Mouse (Mus musculus) hindbrain, postnatal 0 days (tissue): ENCODE measurements around the gene Ccdc97. TPM values are rescaled to one million over a fixed set of nuclear protein-coding genes. Genes with fewer than 3 reads are reported as not detected.
A peak's percentile ranks its signal among the peaks of the same experiment; 100 is the strongest.

ENCODE experiments used
- ATAC-seq: fragments of 200-750 bp; cut with Nextera tagmentation; 2 replicates; pipeline ENCODE4 v1.8.0; 2017; ENCODE audit warnings: mild to moderate bottlenecking, moderate TSS enrichment, moderate library complexity
- DNase-seq: peaks from one replicate; pipeline ENCODE4 v3.0.0-alpha.2; 2015; ENCODE audit warnings: low spot score
- H3K27ac ChIP-seq: fragments of 300-500 bp; sonication (generic); 2 replicates; pipeline ENCODE4 v1.5.1; 2014; ENCODE audit warnings: mild to moderate bottlenecking
- H3K27me3 ChIP-seq: fragments of 300-500 bp; sonication (generic); 2 replicates; pipeline ENCODE4 v1.6.1; 2014; ENCODE audit warnings: low read length, mixed read lengths; ENCODE audit not compliant: insufficient read depth
- H3K36me3 ChIP-seq: fragments of 300-500 bp; sonication (generic); 2 replicates; pipeline ENCODE4 v1.6.1; 2014; ENCODE audit warnings: low read length, mixed read lengths; ENCODE audit not compliant: insufficient read depth
- H3K4me1 ChIP-seq: fragments of 300-500 bp; sonication (generic); 2 replicates; pipeline ENCODE4 v1.6.1; 2014; ENCODE audit warnings: antibody characterized with exemption, low read length, mixed read lengths; ENCODE audit not compliant: insufficient read depth
- H3K4me2 ChIP-seq: fragments of 300-500 bp; sonication (generic); 2 replicates; pipeline ENCODE4 v1.6.1; 2014; ENCODE audit warnings: low read depth, mild to moderate bottlenecking, low read length, moderate library complexity, mixed read lengths
- H3K4me3 ChIP-seq: fragments of 300-500 bp; sonication (generic); 2 replicates; pipeline ENCODE4 v1.5.1; 2014; ENCODE audit warnings: low read length
- H3K9ac ChIP-seq: fragments of 300-500 bp; sonication (generic); replicated peaks from 2 replicates; pipeline ENCODE4 v1.6.1; 2014; ENCODE audit warnings: mild to moderate bottlenecking, low read length, moderate library complexity, mixed read lengths
- H3K9me3 ChIP-seq: fragments of 300-500 bp; sonication (generic); 2 replicates; pipeline ENCODE4 v1.6.1; 2016; ENCODE audit warnings: low read length, mixed read lengths
- CTCF ChIP-seq: IDR thresholded peaks from 2 replicates; pipeline ENCODE4 v1.5.1; 2016; ENCODE audit warnings: antibody characterized with exemption, control low read depth, low read depth
- WGBS: fragments of 180-500 bp; shearing (Covaris S2); extraction: QIAGEN DNeasy Blood & Tissue Kit; methylation state at CpG from one replicate; pipeline ENCODE4 v1.1.7; 2014; 5-methylcytosine and 5-hydroxymethylcytosine counted together
- polyA plus RNA-seq: library from polyadenylated mRNA; unstranded; fragments of >200 nt; fragmentation: Nextera tagmentation; extraction: Ambion mirVana; gene quantifications from 2 replicates; pipeline ENCODE4 v1.2.1, GENCODE M21; 2015
- total RNA-seq: library from RNA; depleted of rRNA; stranded (reverse); fragments of >200 nt; gene quantifications from 2 replicates; pipeline ENCODE4 v1.2.3, GENCODE M21; 2014

Gene Ccdc97
- total and polyA plus RNA-seq, 2 experiments from 2014 or later: 26.6 to 43.1 TPM

DNA sequence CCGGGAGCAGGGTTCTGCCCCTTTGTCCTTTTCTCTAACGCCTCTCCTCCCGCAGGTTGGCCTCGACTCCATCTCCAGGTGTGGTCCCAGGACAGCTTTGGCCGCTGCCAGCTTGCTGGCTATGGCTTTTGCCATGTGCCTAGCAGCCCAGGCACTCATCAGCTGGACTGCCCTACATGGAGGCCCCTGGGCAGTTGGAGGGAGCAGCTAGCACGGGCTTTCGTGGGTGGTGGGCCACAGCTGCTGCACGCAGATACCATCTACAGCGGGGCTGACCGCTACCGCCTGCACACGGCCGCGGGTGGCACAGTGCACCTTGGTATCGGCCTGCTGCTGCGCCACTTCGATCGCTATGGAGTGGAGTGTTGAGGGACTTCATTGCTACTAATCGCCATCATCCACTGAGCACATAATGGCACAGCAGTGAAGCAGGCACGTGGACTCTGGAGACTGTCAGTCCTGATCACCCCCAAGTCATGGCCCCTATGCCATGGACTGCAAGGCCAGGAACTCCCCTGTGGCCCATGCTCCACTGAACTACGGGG is 32.9 kb downstream of the Ccdc97 start:
- no peak for TF ChIP-seq CTCF
- Histone ChIP-seq H3K4me1 (peaks cover 11% of the 10 kb centered on the region; the same call in 1 of the 2 replicates), H3K27me3 (peaks cover 38% of the 10 kb centered on the region), H3K27ac (no peak overlapping the region), H3K36me3 (no peaks in the 10 kb centered on the region), H3K9ac (no peak overlapping the region), H3K4me3 (peak overlapping the region; percentile 45; the same call in 1 of the 2 replicates), H3K9me3 (no peaks in the 10 kb centered on the region), H3K4me2 (no peak overlapping the region; the same call in 1 of the 2 replicates)
- DNase-seq: no peak
- no peak for ATAC-seq
- WGBS: 74% methylated on average over 21 of the region's 21 CpGs

DNA sequence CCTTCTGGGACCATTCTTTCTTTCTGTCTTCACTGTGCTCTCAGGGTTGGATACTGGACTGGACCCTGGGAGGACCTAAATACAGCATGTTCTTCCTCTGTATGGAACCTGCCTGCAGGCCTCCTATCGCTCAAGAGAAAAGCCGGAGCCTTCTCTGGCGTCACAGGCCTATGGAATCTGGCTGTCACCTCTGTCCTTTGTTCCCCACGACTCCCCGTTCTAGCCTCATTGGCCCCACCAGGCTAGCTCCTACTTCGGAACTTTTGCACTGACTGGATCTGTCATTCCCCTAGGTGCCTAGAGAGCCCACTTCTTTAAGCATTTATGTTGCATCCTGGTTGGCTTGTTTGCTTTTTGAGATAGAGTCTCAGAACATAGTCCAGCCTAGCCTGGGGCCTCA is 34.2 kb downstream of the Ccdc97 start:
- no peak for ATAC-seq

DNA sequence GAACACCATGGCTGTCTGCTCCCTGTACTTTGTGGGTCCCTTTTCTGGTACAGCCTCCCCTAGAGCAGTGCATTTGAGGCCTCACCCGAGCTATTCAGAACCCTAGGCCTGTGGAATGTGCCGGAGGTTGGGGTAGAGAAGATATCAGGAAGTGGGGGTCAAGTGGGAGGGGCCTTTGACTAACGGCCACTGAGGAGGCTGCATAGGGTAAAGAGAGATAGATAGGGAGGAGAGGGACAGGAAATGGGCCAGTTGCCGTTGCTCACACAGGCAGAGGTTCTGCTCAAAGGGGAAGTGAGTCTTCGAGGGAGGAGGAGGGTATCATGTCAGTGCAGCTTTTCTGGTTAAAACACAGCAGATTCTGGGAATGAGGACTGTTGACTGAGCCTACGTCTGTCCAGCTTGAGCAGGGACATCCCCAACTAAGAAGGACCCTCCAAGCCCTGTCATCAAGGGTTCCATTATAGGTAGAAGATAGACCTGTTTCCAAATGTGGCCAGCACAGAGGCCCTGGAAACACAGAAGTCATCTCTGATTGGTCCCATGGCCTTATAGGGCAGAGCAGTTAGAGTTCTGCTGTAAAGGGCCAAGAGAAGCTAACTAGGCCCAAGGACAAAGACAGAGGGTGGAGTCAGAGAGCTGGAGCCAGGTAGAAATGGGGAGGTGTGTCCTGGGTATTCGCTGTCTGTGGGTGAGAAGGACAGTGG is 35.3 kb downstream of the Ccdc97 start:
- no peak overlapping the region for H3K27ac ChIP-seq
- H3K9ac ChIP-seq: no peak overlapping the region
- WGBS: 77% methylated on average over 7 of the region's 7 CpGs
- DNase-seq: no peak
- H3K27me3 ChIP-seq: peaks cover 22% of the 10 kb centered on the region
- ATAC-seq: no peak
- H3K4me2 ChIP-seq: no peak overlapping the region
- H3K36me3 ChIP-seq: no peaks in the 10 kb centered on the region
- no peak overlapping the region for H3K4me3 ChIP-seq
- no peaks in the 10 kb centered on the region for H3K9me3 ChIP-seq
- no peak for TF ChIP-seq CTCF
- peaks cover 11% of the 10 kb centered on the region; the same call in 1 of the 2 replicates for H3K4me1 ChIP-seq

More for the DNA sequence above, 34.2 kb downstream of the Ccdc97 start:
- TF ChIP-seq CTCF: no peak
- no peaks in the 10 kb centered on the region for H3K36me3 ChIP-seq
- H3K4me3 ChIP-seq: no peak overlapping the region
- H3K27me3 ChIP-seq: peaks cover 31% of the 10 kb centered on the region
- H3K27ac ChIP-seq: no peak overlapping the region
- DNase-seq: no peak
- H3K4me2 ChIP-seq: no peak overlapping the region
- 85% methylated on average over 6 of the region's 6 CpGs for WGBS
- H3K9me3 ChIP-seq: no peaks in the 10 kb centered on the region
- H3K4me1 ChIP-seq: peaks cover 11% of the 10 kb centered on the region; the same call in 1 of the 2 replicates
- no peak overlapping the region for H3K9ac ChIP-seq

DNA sequence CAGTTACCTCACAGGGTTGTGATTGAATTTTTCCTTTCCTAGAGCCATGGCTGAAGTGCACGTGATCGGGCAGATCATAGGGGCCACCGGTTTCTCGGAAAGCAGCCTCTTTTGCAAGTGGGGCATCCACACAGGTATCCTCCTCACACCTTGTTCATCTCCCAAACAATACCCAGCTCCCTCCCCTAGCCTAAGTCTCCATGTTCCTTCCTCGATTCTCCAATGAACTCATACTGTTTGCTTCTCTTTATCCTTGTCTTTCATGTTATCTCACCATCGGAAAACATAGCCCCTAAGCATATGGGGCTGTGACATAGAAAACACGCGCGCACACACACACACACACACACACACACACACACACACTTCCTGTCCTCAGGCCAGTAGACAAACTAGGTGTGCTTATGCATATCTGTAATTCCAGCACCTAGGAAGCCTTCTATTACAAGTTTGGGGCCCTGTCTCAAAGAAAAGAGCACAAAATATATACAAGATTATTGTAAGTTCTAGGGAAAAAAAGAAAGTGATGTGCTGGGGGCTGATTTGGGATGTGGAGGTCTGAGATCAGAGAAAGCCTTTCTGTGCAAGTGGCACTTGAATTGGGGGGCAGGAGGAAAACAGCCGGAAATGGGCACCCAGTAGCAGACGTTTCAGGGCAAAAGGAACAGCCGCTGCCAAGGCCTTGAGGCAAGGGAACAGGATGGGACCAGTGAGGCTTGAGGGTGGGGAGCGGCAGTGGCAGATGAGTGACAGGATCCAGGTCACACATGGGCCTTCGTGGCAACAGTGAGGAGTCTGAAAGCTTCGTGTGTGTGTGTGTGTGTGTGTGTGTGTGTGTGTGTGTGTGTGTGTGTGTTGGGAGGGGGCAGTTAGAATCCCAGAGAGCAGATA is 37.3 kb downstream of the Ccdc97 start:
- Histone ChIP-seq H3K4me2 (peak overlapping the region; percentile 64), H3K9me3 (no peaks in the 10 kb centered on the region), H3K4me3 (peak overlapping the region; percentile 57), H3K4me1 (no peaks in the 10 kb centered on the region), H3K9ac (peak overlapping the region; percentile 68), H3K27ac (peak overlapping the region; percentile 94), H3K27me3 (peaks cover 11% of the 10 kb centered on the region), H3K36me3 (no peaks in the 10 kb centered on the region)
- no peak for ATAC-seq
- no peak for TF ChIP-seq CTCF
- WGBS: 54% methylated on average over 15 of the region's 15 CpGs
- DNase-seq: no peak

DNA sequence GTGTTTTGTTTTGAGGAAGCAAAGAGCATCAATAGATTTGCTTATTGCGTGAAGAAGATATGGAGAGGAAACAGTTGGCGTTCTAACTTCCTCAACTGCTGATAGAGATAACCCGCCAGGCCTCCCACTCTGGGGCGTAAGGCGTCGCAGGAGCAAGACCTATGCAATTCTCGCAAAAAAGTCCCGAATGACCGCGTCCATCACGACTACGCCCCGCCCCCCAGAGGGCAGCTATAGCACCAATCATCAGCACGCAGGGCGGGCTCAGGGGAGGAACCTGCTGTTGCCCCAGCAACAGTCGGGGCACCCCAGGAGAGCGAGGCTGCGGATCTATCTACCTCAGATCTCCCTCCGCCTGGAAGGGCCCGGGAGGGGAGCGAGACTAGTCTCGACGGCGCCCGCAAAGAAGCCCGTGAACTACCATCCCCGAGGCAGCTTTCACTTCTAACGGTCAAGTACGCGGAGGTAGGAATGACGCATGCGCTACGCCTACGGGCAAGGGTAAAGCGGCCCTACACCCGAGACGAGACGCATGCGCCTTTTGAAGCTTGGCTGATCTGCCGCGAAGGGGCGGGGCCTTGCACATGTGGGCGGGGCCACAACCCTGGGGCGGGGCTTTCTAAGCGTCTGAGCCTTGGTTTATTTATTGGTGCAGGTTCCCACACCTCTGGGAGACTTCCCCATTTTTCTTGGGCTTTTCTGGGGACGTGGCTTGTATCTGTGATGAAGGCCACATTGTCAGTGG is 38.2 kb downstream of the Ccdc97 start, which contains the start of gene B9d2:
B9d2 (plus strand) TSS at position 267 of the 745 bp plus-strand sequence.
- WGBS: under 1% methylated on average over 46 of the region's 46 CpGs

DNA sequence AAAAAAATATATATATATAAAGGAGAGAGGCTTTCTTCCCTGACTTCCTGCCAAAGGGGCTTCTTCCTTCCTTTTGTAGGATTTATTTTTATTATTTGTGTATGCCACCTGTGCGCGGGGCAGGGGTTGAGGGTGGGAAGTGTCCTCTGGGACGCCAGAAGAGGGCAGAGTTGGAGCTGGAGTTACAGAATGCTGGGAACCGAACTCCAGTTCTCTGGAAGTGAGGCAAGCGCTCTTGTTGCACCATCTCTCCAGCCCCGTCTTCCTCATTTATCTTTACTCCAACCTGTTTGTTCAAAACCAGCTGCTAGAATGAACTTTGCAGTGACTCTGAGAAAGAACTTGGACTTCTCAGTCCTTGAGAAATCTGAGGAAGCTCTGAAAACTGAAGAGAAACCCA is 38.9 kb downstream of the Ccdc97 start:
- 0 out of 2 replicates have a peak, but pooled peaks have one; percentile 17 for TF ChIP-seq CTCF
- WGBS: 5% methylated on average over 6 of the region's 6 CpGs
- DNase-seq: peak; percentile 9
- H3K4me3 ChIP-seq: peak overlapping the region; percentile 57
- H3K9ac ChIP-seq: peak overlapping the region; percentile 68; the same call in 1 of the 2 replicates
- H3K4me2 ChIP-seq: peak overlapping the region; percentile 64
- peak overlapping the region; percentile 94; the same call in 1 of the 2 replicates for H3K27ac ChIP-seq
- H3K36me3 ChIP-seq: no peaks in the 10 kb centered on the region
- H3K9me3 ChIP-seq: no peaks in the 10 kb centered on the region
- no peaks in the 10 kb centered on the region for H3K27me3 ChIP-seq
- no peak for ATAC-seq
- no peaks in the 10 kb centered on the region for H3K4me1 ChIP-seq

More for the DNA sequence above, 38.2 kb downstream of the Ccdc97 start, which contains the start of gene B9d2:
- H3K36me3 ChIP-seq: no peaks in the 10 kb centered on the region
- TF ChIP-seq CTCF: no peak; the same call in 1 of the 2 replicates
- no peaks in the 10 kb centered on the region for H3K4me1 ChIP-seq
- no peaks in the 10 kb centered on the region for H3K9me3 ChIP-seq
- ATAC-seq: peak; percentile 96
- peaks cover 2% of the 10 kb centered on the region; the same call in 1 of the 2 replicates for H3K27me3 ChIP-seq
- H3K9ac ChIP-seq: peak within 1 kb of the TSS; percentile 68
- H3K27ac ChIP-seq: peak within 1 kb of the TSS; percentile 94
- peak; percentile 97 for DNase-seq
- H3K4me2 ChIP-seq: peak within 1 kb of the TSS; percentile 64
- peak within 1 kb of the TSS; percentile 57 for H3K4me3 ChIP-seq
